ENCODE assay signal across 8 mouse cellular contexts in genomic region chr9:104407559-104408376, GRCm38 (mm10).
DNase-seq lines count a peak whose midpoint lies in the region; ATAC-seq and TF ChIP-seq lines count a peak whose summit lies in the region.

No protein-coding gene starts in this region.

- TF ChIP-seq CTCF in layer of hippocampus, adult 2 months (conservative IDR thresholded peaks at IDR 0.05): no peak
- no peak for TF ChIP-seq CTCF in forebrain, postnatal 0 days (IDR thresholded peaks at IDR 0.05; ENCODE audit: low read depth)

- peak; percentile 18; the same call in 1 of the 2 replicates for ATAC-seq in forebrain, postnatal 0 days
- ATAC-seq in lung, embryonic 16.5 days (ENCODE audit: low read depth): peak; percentile 74

- peak overlapping the region; percentile 58 for H3K4me3 ChIP-seq in layer of hippocampus, adult 2 months
- peak overlapping the region; percentile 30 for H3K4me3 ChIP-seq in forebrain, postnatal 0 days (ENCODE audit: low read depth, low read length)
- H3K4me3 ChIP-seq in lung, embryonic 16.5 days (ENCODE audit: low read length): peak overlapping the region; percentile 28

- H3K9ac ChIP-seq in forebrain, postnatal 0 days: no peak overlapping the region
- H3K9ac ChIP-seq in lung, embryonic 16.5 days (ENCODE audit: low read length): no peak overlapping the region

- H3K9me3 ChIP-seq in forebrain, postnatal 0 days (ENCODE audit: low read length): no peaks in the 10 kb centered on the region
- H3K9me3 ChIP-seq in lung, embryonic 16.5 days (ENCODE audit: control insufficient read depth, low read length): no peaks in the 10 kb centered on the region

- WGBS in forebrain, postnatal 0 days: 18% methylated on average over 17 of the region's 18 CpGs
- 17% methylated on average over 17 of the region's 18 CpGs for WGBS in lung, embryonic 16.5 days

- H3K4me2 ChIP-seq in forebrain, postnatal 0 days (ENCODE audit: low read depth): peak overlapping the region; percentile 46
- peak overlapping the region; percentile 51 for H3K4me2 ChIP-seq in lung, embryonic 16.5 days (ENCODE audit: low read depth, low read length)

- H3K27ac ChIP-seq in layer of hippocampus, adult 2 months: no peak overlapping the region
- H3K27ac ChIP-seq in forebrain, postnatal 0 days (ENCODE audit: low read depth, low read length): no peak overlapping the region
- H3K27ac ChIP-seq in lung, embryonic 16.5 days (ENCODE audit: low read length): no peak overlapping the region

- no peaks in the 10 kb centered on the region for H3K36me3 ChIP-seq in forebrain, postnatal 0 days (ENCODE audit: insufficient read depth)
- no peaks in the 10 kb centered on the region for H3K36me3 ChIP-seq in lung, embryonic 16.5 days (ENCODE audit: control insufficient read depth, insufficient read depth, low read length)

- peaks cover 6% of the 10 kb centered on the region; the same call in 1 of the 2 replicates for H3K4me1 ChIP-seq in forebrain, postnatal 0 days (ENCODE audit: insufficient read depth)
- H3K4me1 ChIP-seq in lung, embryonic 16.5 days (replicated peaks; ENCODE audit: control insufficient read depth, insufficient read depth, low read length): peaks cover 2% of the 10 kb centered on the region; the same call in 1 of the 2 replicates

- no peak for DNase-seq in layer of hippocampus, adult 2 months (ENCODE audit: low spot score in 2 of 2)
- no peak for DNase-seq in layer of hippocampus, adult 11-12 months (ENCODE audit: low spot score)
- peak; percentile 32 for DNase-seq in adrenal gland, postnatal 10 days
- peak; percentile 24 for DNase-seq in forebrain, postnatal 0 days
- peak; percentile 59 to 61 for DNase-seq in kidney, adult 8-10 months
- DNase-seq in retina, embryonic 14.5 days (ENCODE audit: low spot score): peak; percentile 24
- DNase-seq in adipocyte (ENCODE audit: low spot score): no peak

- H3K27me3 ChIP-seq in forebrain, postnatal 0 days (ENCODE audit: insufficient read depth, low read length): no peaks in the 10 kb centered on the region
- H3K27me3 ChIP-seq in lung, embryonic 16.5 days (ENCODE audit: control insufficient read depth, insufficient read depth, low read depth, low read length): peaks cover 3% of the 10 kb centered on the region; the same call in 1 of the 2 replicates

Comparison
In these comparisons a context has a peak if more than half of its experiments do, and no peak if none do; other contexts are left out.
1. DNase-seq: peak in adrenal gland, postnatal 10 days (single experiment), forebrain, postnatal 0 days (single experiment), kidney, adult 8-10 months (2 of 2) and retina, embryonic 14.5 days (single experiment); none in layer of hippocampus, adult 2 months (0 of 2), layer of hippocampus, adult 11-12 months (single experiment) and adipocyte (single experiment).
2. Peak in every context shown above with its lines, with median percentiles within 50 percentile points of each other: H3K4me3 ChIP-seq.